ENCODE assay signal across 7 mouse cellular contexts in genomic region chr10:86021749-86022473, GRCm38 (mm10). TPM values are rescaled to one million over a fixed set of nuclear protein-coding genes. Genes with fewer than 3 reads are reported as not detected.
A peak's percentile ranks its signal among the peaks of the same experiment; 100 is the strongest.
DNase-seq lines count a peak whose midpoint lies in the region; ATAC-seq lines count a peak whose summit lies in the region.

Gene Fbxo7, plus strand, starts transcription at chr10:86021972.

- peak; percentile 98 for ATAC-seq in intestine, embryonic 16.5 days
- ATAC-seq in midbrain, embryonic 11.5 days (ENCODE audit: low FRiP score), result peak; percentile 97

- H3K4me1 ChIP-seq in intestine, embryonic 16.5 days (ENCODE audit: control insufficient read depth, insufficient read depth, low read length), result peaks cover 3% of the 10 kb centered on the region
- H3K4me1 ChIP-seq in midbrain, embryonic 11.5 days (ENCODE audit: control insufficient read depth, insufficient read depth, low read length), result peaks cover 2% of the 10 kb centered on the region; the same call in 1 of the 2 replicates

- peak within 1 kb of the TSS; percentile 57 for H3K4me2 ChIP-seq in intestine, embryonic 16.5 days (ENCODE audit: low read depth, low read length)
- peak within 1 kb of the TSS; percentile 66 for H3K4me2 ChIP-seq in midbrain, embryonic 11.5 days

- peak; percentile 95 for DNase-seq in adrenal gland, adult 2 months
- peak; percentile 85 for DNase-seq in embryo, embryonic 11.5 days (ENCODE audit: low read depth, low spot score)
- DNase-seq in gastrocnemius, postnatal 4 days (ENCODE audit: low spot score in 2 of 2), result peak; percentile 85 to 91
- DNase-seq in left cerebral cortex, postnatal 36 days (ENCODE audit: low spot score in 2 of 2), result peak; percentile 85 to 88
- peak; percentile 100 for DNase-seq in midbrain, embryonic 11.5 days (ENCODE audit: low spot score, missing footprints)
- DNase-seq in skeletal muscle tissue, adult 2 months (ENCODE audit: low read depth, low spot score), result peak; percentile 88

- WGBS in intestine, embryonic 16.5 days, result under 1% methylated on average over 79 of the region's 82 CpGs
- WGBS in midbrain, embryonic 11.5 days, result under 1% methylated on average over 82 of the region's 82 CpGs

- peak within 1 kb of the TSS; percentile 69 for H3K4me3 ChIP-seq in intestine, embryonic 16.5 days (ENCODE audit: low read length)
- peak within 1 kb of the TSS; percentile 83 for H3K4me3 ChIP-seq in midbrain, embryonic 11.5 days (ENCODE audit: low read depth, low read length)

- intact Hi-C loops in left cerebral cortex, postnatal 36 days (cut with DNase I), result loop anchor here (1.0 to 5.0 kb wide), 2 partner anchors 55 to 442 kb away; no protein-coding TSS in a partner anchor

- H3K9me3 ChIP-seq in intestine, embryonic 16.5 days (ENCODE audit: control insufficient read depth, low read length), result no peaks in the 10 kb centered on the region
- no peaks in the 10 kb centered on the region for H3K9me3 ChIP-seq in midbrain, embryonic 11.5 days (ENCODE audit: control insufficient read depth, low read length)

- peak within 1 kb of the TSS; percentile 96 for H3K27ac ChIP-seq in intestine, embryonic 16.5 days (ENCODE audit: low read length)
- H3K27ac ChIP-seq in midbrain, embryonic 11.5 days (ENCODE audit: low read depth, low read length), result peak within 1 kb of the TSS; percentile 61

- no peaks in the 10 kb centered on the region for H3K36me3 ChIP-seq in intestine, embryonic 16.5 days (ENCODE audit: control insufficient read depth, insufficient read depth, low read length)
- H3K36me3 ChIP-seq in midbrain, embryonic 11.5 days (ENCODE audit: control insufficient read depth, insufficient read depth, low read length), result no peaks in the 10 kb centered on the region

- peak within 1 kb of the TSS; percentile 83 for H3K9ac ChIP-seq in intestine, embryonic 16.5 days (ENCODE audit: low read depth, low read length)
- peak within 1 kb of the TSS; percentile 80 for H3K9ac ChIP-seq in midbrain, embryonic 11.5 days (ENCODE audit: low read length)

- no peaks in the 10 kb centered on the region for H3K27me3 ChIP-seq in intestine, embryonic 16.5 days (replicated peaks; ENCODE audit: control insufficient read depth, insufficient read depth, low read length)
- no peaks in the 10 kb centered on the region for H3K27me3 ChIP-seq in midbrain, embryonic 11.5 days (ENCODE audit: control insufficient read depth, insufficient read depth, low read length)

RNA-seq across cellular contexts. Expression of gene Fbxo7, which starts in this region (rescaled TPM):
- 10 to 100 TPM; 21.4 to 24.7 TPM for total RNA-seq in adrenal gland, adult 2 months (2021)
- 13.5 and 16.6 TPM in 2 replicates for polyA plus RNA-seq in adrenal gland, adult 2 months (2012; rRNA removed)
- total RNA-seq in gastrocnemius, postnatal 4 days (2021), result 10 to 100 TPM; 13.1 to 15.4 TPM
- 29.9 and 32.8 TPM in 2 replicates for polyA plus RNA-seq in intestine, embryonic 16.5 days (2015; fragmentation: Nextera tagmentation; extraction: Ambion mirVana)
- 10 to 100 TPM; 25.5 to 29.0 TPM for total RNA-seq in left cerebral cortex, postnatal 36 days (2021)
- polyA plus RNA-seq in midbrain, embryonic 11.5 days (2014; fragmentation: Nextera tagmentation; extraction: Ambion mirVana), result 16.6 and 17.2 TPM in 2 replicates

Comparison
In these comparisons a context has a peak if more than half of its experiments do, and no peak if none do; other contexts are left out.
1. Peak in every context shown above with its lines: DNase-seq, ATAC-seq, H3K4me3 ChIP-seq and H3K27ac ChIP-seq.